Mouse (Mus musculus) embryonic facial prominence, embryonic 12.5 days (tissue): ENCODE measurements around the gene Kirrel3. TPM values are rescaled to one million over a fixed set of nuclear protein-coding genes. Genes with fewer than 3 reads are reported as not detected.

Source experiments
- ATAC-seq: fragments of 200-750 bp; cut with Nextera tagmentation; 2 replicates; pipeline ENCODE4 v1.8.0; 2017; ENCODE audit not compliant: insufficient number of reproducible peaks, insufficient read depth, low FRiP score, low TSS enrichment
- H3K27ac ChIP-seq: fragments of 300-500 bp; sonication (generic); 2 replicates; pipeline ENCODE4 v1.5.1; 2016; ENCODE audit warnings: mild to moderate bottlenecking
- H3K27me3 ChIP-seq: fragments of 300-500 bp; sonication (generic); 2 replicates; pipeline ENCODE4 v1.6.1; 2016; ENCODE audit warnings: mild to moderate bottlenecking, moderate library complexity
- H3K36me3 ChIP-seq: fragments of 300-500 bp; sonication (generic); 2 replicates; pipeline ENCODE4 v1.6.1; 2016; ENCODE audit warnings: mild to moderate bottlenecking
- H3K4me1 ChIP-seq: fragments of 300-500 bp; sonication (generic); 2 replicates; pipeline ENCODE4 v1.6.1; 2016
- H3K4me2 ChIP-seq: fragments of 300-500 bp; sonication (generic); replicated peaks from 2 replicates; pipeline ENCODE4 v1.6.1; 2016; ENCODE audit warnings: mild to moderate bottlenecking, moderate library complexity
- H3K4me3 ChIP-seq: fragments of 300-500 bp; sonication (generic); 2 replicates; pipeline ENCODE4 v1.5.1; 2016; ENCODE audit warnings: mild to moderate bottlenecking
- H3K9ac ChIP-seq: fragments of 300-500 bp; sonication (generic); 2 replicates; pipeline ENCODE4 v1.6.1; 2016; ENCODE audit warnings: mild to moderate bottlenecking, moderate library complexity
- H3K9me3 ChIP-seq: fragments of 300-500 bp; sonication (generic); 2 replicates; pipeline ENCODE4 v1.6.1; 2016; ENCODE audit warnings: mild to moderate bottlenecking, moderate library complexity
- WGBS: fragments of 180-500 bp; shearing (Covaris S2); methylation state at CpG from one replicate; pipeline ENCODE4 v1.1.7; 2016; 5-methylcytosine and 5-hydroxymethylcytosine counted together
- polyA plus RNA-seq: library from polyadenylated mRNA; unstranded; fragments of >200 nt; fragmentation: Nextera tagmentation; extraction: Ambion mirVana; gene quantifications from 2 replicates; pipeline ENCODE4 v1.2.1, GENCODE M21; 2016

The Kirrel3 gene
- polyA plus RNA-seq, 1 experiment from 2014 or later = 7.9 TPM

GRCm38 (mm10) chr9:35061446-35061845, 575.8 kb downstream of the Kirrel3 start:
- ATAC-seq = no peak
- no peak overlapping the region for H3K9ac ChIP-seq
- H3K27me3 ChIP-seq = no peaks in the 10 kb centered on the region
- no peak overlapping the region for H3K4me2 ChIP-seq
- H3K4me1 ChIP-seq = no peaks in the 10 kb centered on the region
- H3K4me3 ChIP-seq = no peak overlapping the region
- 85% methylated on average over 2 of the region's 2 CpGs for WGBS
- no peaks in the 10 kb centered on the region for H3K36me3 ChIP-seq
- no peak overlapping the region for H3K27ac ChIP-seq
- no peaks in the 10 kb centered on the region for H3K9me3 ChIP-seq
